Mouse (Mus musculus): Measurements from ENCODE around the gene Ptgdr2.
A peak's percentile ranks its signal among the peaks of the same experiment; 100 is the strongest.

GRCm38 (mm10) chr19:10907891-10908290, 29.1 kb upstream of the Ptgdr2 start:
- TF ChIP-seq CTCF (IDR thresholded peaks at IDR 0.05; ENCODE audit: borderline replicate concordance, insufficient read depth, low read depth, low read length), result peak; percentile 83
- TF ChIP-seq POLR2A (IDR thresholded peaks at IDR 0.05; ENCODE audit: borderline replicate concordance, insufficient read depth, low read length), result no peak

Data from cerebellum, adult 2 months (tissue).